Mouse (Mus musculus): Measurements from ENCODE around the gene Nbeal2.

Nbeal2 gene

DNA sequence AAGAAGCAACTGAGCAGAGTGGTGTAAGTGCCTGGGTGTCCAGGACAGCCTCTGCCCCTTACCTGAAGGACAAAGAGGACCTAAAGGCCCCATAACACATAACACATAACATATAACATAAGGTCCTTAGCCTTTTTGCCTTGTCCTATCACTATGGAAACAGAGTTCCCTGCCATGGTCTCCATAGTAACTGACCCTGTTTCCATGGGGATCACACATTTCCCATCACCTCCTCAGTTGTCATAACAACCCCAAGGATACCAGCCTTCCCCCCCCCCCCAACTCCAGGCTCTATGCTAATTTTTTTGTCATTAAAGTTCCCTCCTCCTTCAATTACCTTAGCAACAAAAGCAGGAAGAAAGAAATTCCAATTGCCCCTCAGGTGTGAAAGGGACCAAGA lies 4.2 kb downstream of the Nbeal2 start:
- no peak for DNase-seq (ENCODE audit: inconsistent ontology term)

DNA sequence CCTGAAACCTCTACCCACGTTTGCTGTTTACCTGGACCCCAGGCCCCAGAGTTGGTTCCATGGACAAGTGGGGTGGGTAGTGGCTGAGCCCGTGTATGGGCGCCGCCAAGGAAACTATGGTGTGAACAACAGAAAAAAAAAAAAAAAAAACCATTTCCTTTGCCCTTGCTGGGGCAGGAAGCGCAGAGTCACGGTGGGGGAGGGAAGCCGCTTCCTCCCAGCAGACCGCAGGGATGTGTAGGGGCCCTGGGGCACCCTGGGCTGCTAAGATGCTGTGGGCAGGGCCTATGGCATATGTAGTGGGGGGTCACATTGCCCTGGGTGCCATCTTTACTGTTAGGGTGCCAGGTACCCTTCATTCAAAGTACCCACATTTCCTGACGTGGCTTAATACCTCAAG lies 8.7 kb downstream of the Nbeal2 start:
- DNase-seq (ENCODE audit: inconsistent ontology term): no peak

DNA sequence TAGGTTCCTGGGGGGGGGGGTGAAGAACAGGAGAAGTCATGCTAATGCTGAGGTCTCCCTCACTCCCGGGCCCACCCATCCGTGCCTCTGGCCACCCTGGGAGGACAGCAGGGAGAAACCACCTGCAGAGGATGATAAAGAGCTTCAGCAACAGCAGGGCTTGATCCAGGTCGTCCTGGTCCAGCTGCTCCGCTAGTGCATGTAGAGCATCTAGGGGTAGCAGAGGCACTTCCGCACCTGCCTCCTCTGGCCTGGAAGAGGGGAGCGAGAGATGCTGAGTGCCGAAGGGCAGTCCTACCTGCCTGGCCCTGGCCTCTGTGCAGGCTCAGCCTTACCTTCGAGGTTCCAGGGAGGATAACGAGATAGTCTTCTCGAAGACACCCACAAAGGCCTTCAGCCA lies 9.7 kb downstream of the Nbeal2 start:
- DNase-seq (ENCODE audit: inconsistent ontology term): no peak

DNA sequence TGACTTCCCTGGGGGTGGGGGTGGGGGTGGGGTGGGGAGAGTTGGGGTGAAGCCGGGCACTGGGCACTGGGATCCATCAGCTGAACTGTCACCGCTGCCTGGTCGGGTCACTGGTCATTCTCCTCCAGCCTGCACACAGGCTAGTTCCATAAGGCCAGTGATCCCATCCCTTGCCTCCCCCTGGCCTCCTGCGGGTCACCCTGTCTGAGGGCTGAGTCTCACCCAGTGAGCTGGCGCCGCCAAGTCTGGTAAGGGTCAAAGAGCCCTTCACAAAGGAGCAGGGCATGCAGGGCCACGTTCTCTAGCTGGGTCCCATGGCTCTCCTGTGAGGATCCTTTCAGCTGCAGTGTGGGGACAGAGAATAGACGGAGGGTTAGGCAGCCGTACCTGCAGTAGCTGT lies 10.2 kb downstream of the Nbeal2 start:
- DNase-seq (ENCODE audit: inconsistent ontology term): no peak

DNA sequence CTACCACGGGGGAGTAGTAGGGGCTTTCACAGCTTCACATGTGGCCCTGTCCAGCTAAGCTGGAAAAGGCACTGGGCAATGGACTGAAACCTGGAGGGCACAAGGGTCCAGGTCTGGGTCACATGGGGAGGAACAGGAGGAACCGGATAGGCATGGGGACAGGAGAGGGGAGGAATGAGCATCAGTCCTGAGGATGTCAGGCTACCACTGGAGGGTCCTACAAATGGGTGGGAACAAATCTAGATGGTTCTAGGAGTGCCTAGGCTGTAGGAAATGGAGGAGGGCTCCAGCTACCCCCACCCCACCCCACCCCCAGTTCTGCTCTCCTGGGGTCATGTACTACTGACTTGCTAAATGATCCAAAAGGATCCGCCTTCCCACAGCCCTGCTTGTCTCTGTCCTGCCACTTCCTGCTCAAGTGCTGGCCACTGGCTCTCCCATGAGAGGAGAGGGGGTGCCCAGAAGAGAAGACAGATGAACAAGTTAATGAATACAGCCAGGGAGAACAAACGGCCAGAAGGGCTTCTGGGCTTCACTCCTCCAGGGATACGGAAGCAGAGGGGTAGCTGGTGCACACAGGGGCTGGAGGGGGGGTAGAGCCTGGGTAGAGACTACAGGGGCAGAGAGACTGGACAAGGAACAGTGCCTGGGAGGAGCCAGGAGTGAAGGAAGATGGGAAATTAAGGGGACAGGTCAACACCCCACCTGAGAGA lies 11.0 kb downstream of the Nbeal2 start:
- no peak for DNase-seq (ENCODE audit: inconsistent ontology term)

DNA sequence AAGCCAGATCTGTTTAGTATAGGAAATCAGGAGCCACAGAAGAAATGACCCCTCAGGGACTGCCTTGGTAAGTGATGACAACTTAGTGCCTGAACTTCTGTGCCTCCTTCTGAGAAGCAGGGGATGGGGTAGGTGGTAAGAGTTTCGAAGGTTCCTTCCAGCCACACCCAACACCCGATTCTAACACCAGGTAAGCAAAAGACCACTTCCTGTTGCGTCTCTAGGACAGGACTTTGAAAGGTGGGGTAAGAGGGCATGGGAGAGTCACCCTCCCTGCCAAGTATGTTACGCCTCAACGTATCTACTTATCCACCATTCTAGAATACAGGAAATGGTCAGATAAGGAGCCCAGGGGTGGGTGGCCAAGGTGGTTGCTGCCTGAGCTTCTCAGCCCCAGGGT lies 13.0 kb downstream of the Nbeal2 start:
- no peak for DNase-seq (ENCODE audit: inconsistent ontology term)

DNA sequence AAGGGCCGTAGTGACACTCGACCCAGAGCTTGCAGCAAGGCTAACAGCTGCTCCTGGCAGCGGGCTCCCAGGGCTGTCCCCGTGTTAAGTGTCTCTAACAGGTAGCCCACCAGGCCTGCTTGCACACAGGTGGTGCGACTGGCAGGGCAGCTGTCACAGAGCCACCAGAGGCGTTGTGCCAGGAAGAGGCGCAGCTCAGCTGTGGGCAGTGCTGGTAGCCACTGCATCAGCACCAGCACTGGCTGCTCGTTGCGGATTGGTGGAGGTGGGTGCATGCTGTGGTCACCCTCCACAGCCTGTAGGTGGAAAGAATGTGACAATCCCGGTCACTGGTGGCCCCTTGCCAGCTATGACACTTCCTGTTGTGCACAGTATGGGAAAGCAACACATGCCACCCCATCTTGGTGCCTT lies 15.3 kb downstream of the Nbeal2 start:
- no peak for DNase-seq (ENCODE audit: inconsistent ontology term)

DNA sequence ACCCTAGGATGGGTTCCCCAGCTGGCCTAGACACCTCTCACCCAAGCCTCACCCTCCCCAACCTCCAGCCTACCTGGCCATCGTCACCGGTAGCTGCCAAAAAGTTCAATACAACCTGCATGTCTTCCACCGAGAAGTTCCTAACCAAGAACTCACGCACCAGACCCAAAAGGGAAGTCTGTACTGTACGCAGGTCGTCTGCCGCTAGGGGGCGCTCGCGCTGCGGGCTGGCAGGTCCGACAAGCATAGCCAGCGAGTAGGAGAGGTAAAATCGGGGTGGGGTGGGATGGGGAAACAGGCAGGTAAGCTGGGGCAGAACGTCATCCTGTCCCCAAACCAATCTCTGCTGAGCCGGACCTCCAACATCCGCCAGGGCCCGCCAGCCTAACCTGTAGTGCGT lies 18.7 kb downstream of the Nbeal2 start:
- DNase-seq (ENCODE audit: inconsistent ontology term): peak; percentile 73

DNA sequence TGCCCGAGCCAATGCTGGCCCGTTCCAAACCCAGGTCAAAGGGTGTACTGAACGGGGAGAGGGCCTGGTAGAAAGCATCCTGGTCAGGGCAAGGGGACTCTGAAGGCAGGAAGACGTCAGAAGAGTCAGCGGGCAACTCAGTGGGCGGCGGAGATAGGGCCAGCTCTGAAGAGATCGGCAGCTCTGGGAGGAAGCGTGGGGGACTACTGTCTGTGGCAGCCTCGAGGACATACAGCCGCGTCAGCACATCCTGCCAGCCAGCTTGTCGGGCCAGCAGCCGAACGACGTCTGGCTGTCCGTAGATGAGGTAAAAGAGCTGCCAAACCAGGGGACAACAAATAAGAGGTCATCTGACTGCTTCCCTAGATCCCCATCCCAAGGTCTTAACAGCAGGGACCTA lies 20.1 kb downstream of the Nbeal2 start:
- no peak for DNase-seq (ENCODE audit: inconsistent ontology term)

DNA sequence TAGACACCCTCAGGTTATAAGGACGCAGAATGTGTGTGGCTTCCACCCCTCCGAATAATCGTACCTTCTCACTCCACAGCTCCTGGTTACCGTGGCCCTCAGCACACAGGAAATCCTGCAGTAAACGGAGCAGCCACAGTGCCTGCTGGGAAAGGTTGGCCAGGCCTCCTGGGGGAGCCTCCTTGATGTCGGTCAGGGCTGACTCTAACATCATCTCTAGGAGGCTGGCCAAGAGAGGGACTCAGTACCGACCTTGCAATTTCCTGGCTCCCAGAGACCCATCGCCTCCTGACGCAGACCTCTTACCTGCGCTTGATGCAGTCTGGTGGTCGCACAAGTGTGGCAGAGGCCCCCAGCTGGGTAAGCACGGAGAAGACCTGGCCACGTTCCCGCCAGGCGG lies 21.3 kb downstream of the Nbeal2 start:
- DNase-seq (ENCODE audit: inconsistent ontology term): no peak

DNA sequence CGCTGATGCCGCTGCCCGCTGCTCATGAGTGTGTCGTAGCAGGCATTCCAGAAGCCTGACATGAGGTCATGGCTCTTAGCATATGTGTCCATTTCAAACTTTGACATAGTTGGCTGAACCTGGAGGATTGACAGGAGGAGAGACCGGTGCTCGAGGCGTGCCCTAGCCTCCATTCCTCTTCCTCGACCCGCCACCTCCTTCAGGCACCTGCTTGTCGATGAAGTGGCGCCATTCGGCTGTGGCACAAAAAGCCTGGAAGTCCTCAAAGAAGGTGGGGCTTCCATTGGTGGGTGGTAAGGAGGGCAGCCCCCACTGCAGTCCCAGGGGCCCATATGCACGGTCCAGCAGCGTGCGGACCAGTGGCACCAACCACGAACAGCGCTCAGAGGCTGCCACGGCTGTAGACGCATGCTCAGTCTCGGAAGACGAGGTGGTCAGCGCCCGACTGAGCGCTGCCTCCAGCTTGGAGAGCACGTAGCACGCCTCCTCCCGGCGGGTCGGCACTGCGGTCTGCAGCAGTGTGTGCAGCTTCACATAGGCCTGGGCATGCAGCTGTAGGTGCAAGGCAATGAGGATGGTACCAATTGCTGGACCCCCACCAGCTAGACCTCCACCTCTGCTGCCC lies 22.2 kb downstream of the Nbeal2 start:
- DNase-seq (ENCODE audit: inconsistent ontology term): no peak

DNA sequence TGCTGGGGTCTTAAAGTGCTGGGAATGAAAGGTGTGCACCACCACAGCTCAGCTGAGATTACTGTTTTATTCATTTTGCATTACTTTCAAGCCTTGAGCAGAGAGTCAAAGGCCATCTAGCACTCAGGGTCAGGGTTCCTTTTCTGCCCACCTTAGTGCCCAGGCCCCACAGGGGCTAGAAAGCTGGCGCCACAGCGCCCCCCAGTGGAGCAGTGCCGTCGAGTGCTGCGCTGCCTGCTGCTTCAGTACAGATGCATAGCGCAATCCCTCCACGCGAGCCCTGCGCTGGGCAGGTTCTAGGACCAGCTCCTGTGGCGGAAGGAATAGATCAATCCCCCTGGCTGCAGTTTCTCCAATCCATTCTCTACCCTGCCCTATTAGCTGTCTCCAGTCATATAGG lies 22.8 kb downstream of the Nbeal2 start:
- peak; percentile 46 for DNase-seq (ENCODE audit: inconsistent ontology term)

DNA sequence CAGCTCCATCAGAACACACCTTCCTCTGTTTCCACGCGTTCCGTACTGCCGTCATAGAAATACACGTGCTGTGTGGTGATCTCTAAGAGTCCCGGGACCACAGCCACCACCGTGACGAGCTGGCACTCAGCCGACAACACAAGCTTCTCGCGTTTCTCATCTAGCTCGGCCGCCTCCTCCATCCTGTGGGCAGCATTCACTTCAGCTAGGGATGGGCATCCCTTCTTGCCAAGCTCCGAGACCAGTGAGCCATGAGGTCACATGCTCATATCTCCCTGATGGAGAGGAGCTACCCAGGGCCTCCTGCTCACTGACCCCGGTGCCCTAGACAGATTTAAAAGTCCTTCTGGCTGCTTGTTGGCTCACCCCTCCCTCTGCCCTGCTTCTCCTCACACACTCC lies 23.8 kb downstream of the Nbeal2 start:
- peak; percentile 47 for DNase-seq (ENCODE audit: inconsistent ontology term)

DNA sequence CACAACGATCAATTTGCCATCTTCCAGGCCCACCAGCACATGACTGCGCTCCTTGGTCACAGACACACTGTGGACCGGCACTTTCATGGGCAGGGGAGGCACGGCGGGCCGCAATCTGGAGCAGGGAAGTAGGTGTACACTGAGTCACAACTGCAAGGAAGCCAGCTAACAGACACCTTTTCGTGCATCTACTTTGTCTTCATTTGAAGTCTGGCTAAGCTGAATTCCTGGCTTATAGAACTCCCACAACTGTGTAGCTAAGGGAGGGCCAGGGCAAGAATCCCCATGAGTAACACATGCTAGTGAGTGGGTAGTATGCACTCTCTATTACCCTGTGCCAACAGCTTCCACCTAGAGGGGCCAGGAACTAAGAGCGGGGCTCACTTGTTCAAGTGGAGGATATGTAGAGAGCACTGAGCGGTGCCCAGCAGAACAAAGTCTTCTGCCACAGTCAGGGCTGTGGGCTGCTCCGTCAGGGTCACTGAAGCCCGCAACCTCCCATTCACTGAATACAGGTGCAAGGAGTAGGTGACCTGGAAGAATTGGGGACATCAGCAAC lies 28.5 kb downstream of the Nbeal2 start:
- DNase-seq (ENCODE audit: inconsistent ontology term): no peak

DNA sequence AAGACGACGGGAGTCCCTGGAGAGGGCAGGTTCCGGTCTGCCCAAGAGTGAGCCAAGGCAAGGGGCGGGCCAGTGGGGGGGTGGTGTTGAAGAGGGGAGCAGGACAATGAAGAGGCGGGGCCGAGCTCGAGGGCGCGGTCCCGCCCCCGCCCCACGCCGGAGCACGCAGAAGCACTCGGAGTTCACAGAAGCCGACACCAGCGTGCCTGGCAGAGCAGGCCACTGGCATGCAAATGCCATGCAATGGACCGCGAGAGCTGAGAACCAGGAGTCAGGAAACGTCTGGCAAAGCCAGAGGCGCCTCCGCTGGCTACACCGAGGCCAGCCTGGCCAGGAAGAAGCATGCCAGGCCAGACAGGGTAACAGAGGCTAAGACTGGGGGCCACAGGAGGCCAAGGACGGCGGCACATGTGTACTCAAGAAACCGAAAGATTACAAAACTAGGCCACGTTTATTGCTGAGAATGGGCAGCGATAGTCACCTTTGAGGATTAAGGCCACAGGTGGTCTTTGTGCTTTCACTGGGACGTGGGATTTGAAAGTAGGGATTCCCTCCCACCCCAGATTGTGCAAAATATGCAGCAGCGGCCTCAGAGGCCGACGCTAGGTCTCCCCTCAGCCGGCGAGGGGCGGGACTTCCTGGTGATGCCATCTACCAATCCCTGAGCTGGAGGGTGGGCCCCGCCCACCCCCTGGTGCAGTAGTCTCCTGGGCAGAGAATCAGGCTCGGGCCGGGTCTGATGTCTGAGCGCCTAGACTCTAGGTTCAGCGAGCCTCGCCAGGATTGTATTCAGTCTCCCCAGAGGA lies 29.4 kb downstream of the Nbeal2 start, which contains the start of gene Nradd:
Gene Nradd (minus strand): TSS at position 92 of the 806 bp plus-strand sequence.
- DNase-seq (ENCODE audit: inconsistent ontology term): peak; percentile 97

DNA sequence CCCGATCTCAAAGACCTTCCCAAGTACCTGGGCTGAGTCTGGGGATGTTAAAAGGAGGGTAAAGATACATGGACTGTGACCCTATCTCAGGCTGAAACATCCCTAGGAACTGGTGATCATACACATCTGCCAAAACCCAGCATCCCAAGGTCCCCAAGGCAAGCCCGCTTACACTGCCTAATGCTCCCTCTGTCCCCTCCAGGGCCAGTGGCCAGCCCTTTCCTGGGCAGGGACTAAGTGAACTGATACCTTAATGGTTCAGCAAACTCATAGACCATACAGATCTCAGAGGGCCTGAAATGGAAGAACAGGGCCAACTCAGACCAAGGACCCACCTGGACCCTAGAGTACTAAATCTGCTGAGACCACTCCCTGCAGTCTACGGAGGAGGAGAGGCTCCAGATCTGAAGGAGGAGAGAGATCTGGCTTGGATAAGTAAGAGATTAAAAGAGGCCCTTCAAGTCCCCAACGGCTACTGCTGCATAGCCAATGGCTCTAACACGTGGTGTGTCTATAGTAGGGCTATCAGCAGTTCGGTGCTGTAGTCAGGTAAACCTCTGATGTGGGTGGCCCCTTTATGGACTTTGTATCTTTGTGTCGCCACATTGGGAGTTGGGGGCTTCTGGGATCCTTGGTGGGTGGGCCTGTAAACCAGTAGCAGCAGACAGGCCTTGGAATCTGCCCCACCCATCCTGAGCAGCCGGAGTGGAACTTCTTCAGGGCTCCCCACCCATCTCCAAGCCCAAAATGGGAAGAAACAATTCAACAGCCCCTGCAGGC lies 30.4 kb downstream of the Nbeal2 start:
- no peak for DNase-seq (ENCODE audit: inconsistent ontology term)

DNA sequence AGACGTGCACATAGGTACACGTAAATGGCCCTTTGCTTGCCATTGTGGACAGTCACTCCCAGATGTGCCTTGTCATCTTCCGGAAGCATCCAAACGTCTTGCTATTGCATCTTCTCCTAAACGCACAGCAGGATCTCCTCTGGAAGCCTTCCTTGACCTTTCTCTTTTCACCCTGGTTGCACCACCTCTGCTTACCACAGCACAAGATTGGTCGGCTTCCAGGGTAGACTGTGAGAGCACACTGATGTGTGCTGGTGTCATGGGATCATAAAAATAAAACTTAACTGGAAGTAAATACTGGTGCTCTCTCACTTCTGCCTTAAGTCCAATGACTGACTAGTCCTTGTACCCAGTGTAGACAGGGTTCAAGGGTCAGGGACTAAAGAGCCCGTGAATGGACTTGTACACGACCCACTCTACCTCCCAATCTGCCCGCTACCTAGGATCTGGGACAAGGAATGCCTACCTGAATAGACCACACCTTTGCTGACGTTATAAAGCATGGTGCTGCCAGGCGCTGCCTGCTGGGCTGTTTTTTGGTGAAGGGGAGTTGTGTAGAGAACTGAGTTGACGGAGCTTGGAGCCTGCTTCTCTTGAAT lies 31.2 kb downstream of the Nbeal2 start:
- DNase-seq (ENCODE audit: inconsistent ontology term): no peak

DNA sequence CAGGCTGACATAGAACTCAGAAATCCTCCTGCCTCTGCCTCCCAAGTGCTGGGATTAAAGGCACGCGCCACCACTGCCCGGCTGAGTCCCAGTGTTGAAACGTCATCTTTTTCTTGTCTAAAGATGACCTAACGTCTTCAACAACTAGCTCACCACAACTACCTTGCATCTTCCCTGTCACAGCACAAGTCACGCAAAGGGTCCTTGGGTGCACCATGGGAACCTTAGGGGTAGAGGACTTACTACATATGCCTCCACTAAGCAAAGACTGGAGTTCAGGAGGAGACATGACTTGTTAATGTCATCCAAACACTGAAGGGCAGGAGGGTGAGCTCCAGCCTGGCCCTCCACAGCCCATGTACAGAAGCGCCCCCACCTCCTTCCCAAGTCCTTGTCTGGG lies 33.3 kb downstream of the Nbeal2 start:
- no peak for DNase-seq (ENCODE audit: inconsistent ontology term)

DNA sequence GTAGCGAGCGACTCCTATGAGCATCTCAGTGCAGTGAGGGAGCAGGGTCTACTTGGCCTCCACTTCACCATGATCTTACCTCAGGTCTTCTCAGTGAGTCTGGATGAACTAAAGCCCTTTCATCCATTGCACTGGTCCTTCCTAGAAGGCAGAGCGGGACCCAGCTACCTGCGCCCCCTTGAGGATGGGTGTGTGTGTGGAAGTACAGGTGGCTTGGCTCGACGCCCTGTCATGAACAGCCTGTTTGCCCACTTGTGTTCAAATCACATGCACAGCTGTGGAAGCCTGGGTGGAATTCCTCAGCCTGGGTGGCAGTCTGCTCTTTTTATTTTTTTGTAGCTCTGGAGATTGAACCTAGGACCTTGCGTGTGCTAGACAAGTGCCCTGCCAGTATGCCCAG lies 33.8 kb downstream of the Nbeal2 start:
- no peak for DNase-seq (ENCODE audit: inconsistent ontology term)

DNA sequence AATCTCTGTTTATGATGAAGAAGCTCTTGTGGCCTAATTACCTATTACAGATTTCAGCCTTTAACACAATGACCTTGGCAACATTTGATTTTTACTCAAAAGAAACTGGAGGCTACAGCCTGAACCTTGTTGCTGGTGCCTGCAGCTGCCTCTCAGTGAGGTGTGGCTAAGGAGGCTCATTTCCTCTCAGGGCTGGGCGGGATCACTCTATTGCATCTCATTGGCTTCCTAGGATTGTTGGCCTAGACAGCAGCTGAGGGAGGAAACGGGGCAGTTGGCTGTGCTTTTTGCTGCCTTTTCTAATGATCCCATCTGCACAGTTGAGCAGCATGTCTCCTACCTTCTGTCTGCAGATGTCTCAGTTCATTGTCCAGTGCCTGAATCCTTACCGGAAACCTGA lies 36.9 kb downstream of the Nbeal2 start:
- no peak for DNase-seq (ENCODE audit: inconsistent ontology term)

DNA sequence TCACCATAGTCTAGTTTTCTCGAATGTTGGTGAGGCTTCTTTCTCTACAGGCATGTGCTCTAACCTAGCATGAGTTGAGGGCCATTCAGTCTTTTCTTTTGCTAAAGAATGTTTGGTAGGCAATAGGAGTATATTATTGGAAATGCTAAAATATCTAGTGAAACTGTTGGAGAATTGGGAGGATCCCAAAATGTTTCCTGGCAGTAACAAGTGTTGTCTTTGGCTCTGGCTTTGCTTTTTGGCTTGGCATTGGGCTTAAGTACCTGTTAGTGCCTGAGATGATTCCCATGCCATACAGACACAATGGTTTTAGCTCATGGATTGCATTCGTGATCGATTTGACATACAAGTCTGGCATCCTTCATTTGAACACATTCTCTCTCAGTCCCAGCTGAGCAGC lies 42.5 kb downstream of the Nbeal2 start:
- no peak for DNase-seq (ENCODE audit: inconsistent ontology term)
